Mouse (Mus musculus): ENCODE measurements at regions not wholly inside any gene's neighbourhood (a gene's known extent, or its start where the extent isn't known, plus 50 kb on each side); places are given as distances from the start of the nearest gene placed in this dataset.

- DNase-seq = no peak
These were observed 50.8 kb upstream of the Mboat1 start for GRCm38 (mm10) chr13:30085446-30085845.

- peak; percentile 58 to 79 for DNase-seq
These were observed 51.3 kb upstream of the Mboat1 start for GRCm38 (mm10) chr13:30085005-30085404.

- no peak for DNase-seq
These were observed 51.9 kb upstream of the Mboat1 start for GRCm38 (mm10) chr13:30084386-30084785.

GRCm38 (mm10) chr13:30083949-30084348, 52.3 kb upstream of the Mboat1 start:
- no peak for DNase-seq

GRCm38 (mm10) chr13:30082761-30083160, 53.5 kb upstream of the Mboat1 start:
- no peak for DNase-seq

- DNase-seq = no peak
These were observed 55.4 kb upstream of the Mboat1 start for GRCm38 (mm10) chr13:30080705-30081474.

GRCm38 (mm10) chr13:30074517-30075064, 61.7 kb upstream of the Mboat1 start:
- no peak for DNase-seq

GRCm38 (mm10) chr13:30074069-30074468, 62.2 kb upstream of the Mboat1 start:
- DNase-seq = no peak

GRCm38 (mm10) chr13:30069397-30069796, 66.9 kb upstream of the Mboat1 start:
- DNase-seq = no peak

GRCm38 (mm10) chr13:30067581-30068375, 68.5 kb upstream of the Mboat1 start:
- DNase-seq = no peak

- no peak for DNase-seq
These were observed 70.8 kb upstream of the Mboat1 start for GRCm38 (mm10) chr13:30065520-30065919.

- DNase-seq = no peak
These were observed 72.5 kb upstream of the Mboat1 start for GRCm38 (mm10) chr13:30063741-30064140.

GRCm38 (mm10) chr13:30062285-30062684, 74.0 kb upstream of the Mboat1 start:
- DNase-seq = no peak

- no peak for DNase-seq
These were observed 69.3 kb upstream of the E2f3 start for GRCm38 (mm10) chr13:30055141-30055645.

GRCm38 (mm10) chr13:30051891-30052550, 66.2 kb upstream of the E2f3 start:
- no peak for DNase-seq

- DNase-seq = no peak
These were observed 65.1 kb upstream of the E2f3 start for GRCm38 (mm10) chr13:30050745-30051508.

- DNase-seq = no peak
These were observed 62.5 kb upstream of the E2f3 start for GRCm38 (mm10) chr13:30048260-30048859.

- no peak for DNase-seq
These were observed 60.8 kb upstream of the E2f3 start for GRCm38 (mm10) chr13:30046504-30047169.

GRCm38 (mm10) chr13:30046061-30046460, 60.2 kb upstream of the E2f3 start:
- DNase-seq = no peak

GRCm38 (mm10) chr13:30045225-30045624, 59.4 kb upstream of the E2f3 start:
- DNase-seq = no peak

GRCm38 (mm10) chr13:30044790-30045189, 58.9 kb upstream of the E2f3 start:
- no peak for DNase-seq
